Mouse (Mus musculus) heart, adult 2 months (tissue): ENCODE measurements around the gene E130218I03Rik. TPM values are rescaled to one million over a fixed set of nuclear protein-coding genes. Genes with fewer than 3 reads are reported as not detected.

ENCODE experiments used
- DNase-seq, 2 experiments: peaks; one replicate each; pipeline ENCODE4 v3.0.0; 2021
- H3K27ac ChIP-seq: fragments of 200-600 bp; 2 replicates; pipeline ENCODE4 v1.8.1; 2022
- H3K27me3 ChIP-seq: fragments of 200-500 bp; 2 replicates; pipeline ENCODE4 v1.6.1; 2012; ENCODE audit warnings: mild to moderate bottlenecking, low read length, inconsistent platforms, mixed read lengths; ENCODE audit not compliant: control insufficient read depth, insufficient read depth
- H3K36me3 ChIP-seq: fragments of 200-500 bp; 2 replicates; pipeline ENCODE4 v1.6.1; 2012; ENCODE audit warnings: low read length, inconsistent platforms; ENCODE audit not compliant: control insufficient read depth, insufficient read depth
- H3K4me1 ChIP-seq: fragments of 200-500 bp; 2 replicates; pipeline ENCODE4 v1.6.1; 2011; ENCODE audit warnings: low read length; ENCODE audit not compliant: control insufficient read depth, insufficient read depth
- H3K4me3 ChIP-seq: fragments of 200-600 bp; 2 replicates; pipeline ENCODE4 v1.8.1; 2022
- H3K79me2 ChIP-seq: fragments of 200-500 bp; replicated peaks from 2 replicates; pipeline ENCODE4 v1.6.1; 2012; ENCODE audit warnings: mild to moderate bottlenecking, inconsistent platforms, low read length, moderate library complexity, mixed read lengths; ENCODE audit not compliant: control insufficient read depth, insufficient read depth
- H3K9ac ChIP-seq: fragments of 200-500 bp; 2 replicates; pipeline ENCODE4 v1.6.1; 2012; ENCODE audit warnings: low read depth, mild to moderate bottlenecking, control low read depth, inconsistent platforms, low read length, mixed read lengths
- CTCF ChIP-seq: fragments of 200-600 bp; IDR thresholded peaks from 2 replicates; pipeline ENCODE4 v1.8.1; 2022; ENCODE audit warnings: antibody characterized with exemption, mild to moderate bottlenecking, moderate library complexity
- EP300 ChIP-seq: fragments of 200-500 bp; IDR thresholded peaks from 2 replicates; pipeline ENCODE4 v1.6.1; 2011; ENCODE audit warnings: low read depth, low read length, control low read depth; ENCODE audit not compliant: insufficient read depth
- POLR2A ChIP-seq: fragments of 200-500 bp; IDR thresholded peaks from 2 replicates; pipeline ENCODE4 v1.6.1; 2011; ENCODE audit warnings: mild to moderate bottlenecking, low read depth, low read length, control low read depth; ENCODE audit not compliant: insufficient read depth
- WGBS: fragments of 180-500 bp; shearing (Covaris S2); methylation state at CpG from one replicate; pipeline ENCODE4 v1.1.7; 2018; 5-methylcytosine and 5-hydroxymethylcytosine counted together
- intact Hi-C: fragments of 180-260 bp; cut with DNase I; formaldehyde crosslinking; loops from one replicate; pipeline ENCODE4 v1.15.1; 2025
- polyA plus RNA-seq: library from polyadenylated mRNA; depleted of rRNA; stranded (reverse); fragments of >200 nt; gene quantifications from 2 replicates; pipeline ENCODE4 v1.2.3, GENCODE M21; 2012
- total RNA-seq, 2 experiments: library from RNA; stranded (reverse); gene quantifications; 2 replicates each; pipeline ENCODE4 v1.2.3; 2021

The E130218I03Rik gene
- total and polyA plus RNA-seq, 3 experiments = not detected

DNA sequence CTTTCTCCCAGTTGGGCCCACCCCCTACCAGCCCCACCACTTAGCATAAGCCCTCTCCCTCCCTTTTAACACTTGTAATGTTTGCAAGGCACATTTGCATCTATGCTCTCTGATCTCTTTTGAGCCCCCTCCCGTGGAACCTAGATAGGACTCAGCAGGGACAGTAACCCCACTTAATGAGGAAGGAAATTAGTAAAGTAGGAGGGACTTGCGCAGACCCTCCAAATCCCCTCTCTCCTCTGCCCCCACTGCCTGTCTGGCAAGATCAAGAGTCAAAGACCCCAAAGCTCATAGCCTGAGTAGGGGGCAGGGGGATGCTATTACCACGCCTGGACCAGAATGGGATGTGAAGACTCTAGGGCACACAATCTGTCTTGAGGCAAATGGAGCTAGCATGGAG is 11.4 kb downstream of the E130218I03Rik start:
- Histone ChIP-seq H3K27me3 (no peaks in the 10 kb centered on the region), H3K79me2 (no peaks in the 10 kb centered on the region), H3K27ac (no peak overlapping the region; the same call in 1 of the 2 replicates), H3K4me1 (peaks cover 7% of the 10 kb centered on the region), H3K36me3 (no peaks in the 10 kb centered on the region), H3K4me3 (no peak overlapping the region), H3K9ac (no peak overlapping the region)
- no peak for TF ChIP-seq EP300
- TF ChIP-seq POLR2A = no peak
- TF ChIP-seq CTCF = no peak
- 71% methylated on average over 3 of the region's 3 CpGs for WGBS
- DNase-seq = no peak
- intact Hi-C loops = no loop called here

DNA sequence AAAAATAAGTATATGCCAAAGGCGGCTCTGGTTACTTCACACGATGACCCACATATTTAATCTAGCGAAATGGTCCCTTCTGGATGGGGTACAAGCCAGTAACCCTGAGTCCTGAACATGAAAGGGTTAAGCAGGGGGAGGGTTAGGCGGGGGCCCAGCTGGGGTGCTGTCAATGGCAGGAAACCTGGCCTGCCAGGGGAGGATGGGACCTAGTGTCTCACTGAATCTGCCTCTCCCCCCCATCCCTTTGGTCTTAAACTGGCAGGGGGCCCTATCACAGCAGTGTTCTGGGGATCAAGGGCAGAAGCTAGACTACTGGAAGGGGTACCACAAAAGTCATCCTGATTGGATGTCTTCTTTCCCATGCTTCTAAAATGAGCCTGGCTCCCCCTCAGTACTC is 12.4 kb downstream of the E130218I03Rik start:
- WGBS = 42% methylated on average over 4 of the region's 4 CpGs
- no peaks in the 10 kb centered on the region for H3K79me2 ChIP-seq
- TF ChIP-seq POLR2A = no peak
- TF ChIP-seq EP300 = 0 out of 2 replicates have a peak, but pooled peaks have one; percentile 53
- no peak overlapping the region; the same call in 1 of the 2 replicates for H3K4me3 ChIP-seq
- intact Hi-C loops = no loop called here
- peaks cover 7% of the 10 kb centered on the region for H3K4me1 ChIP-seq
- no peaks in the 10 kb centered on the region for H3K36me3 ChIP-seq
- no peaks in the 10 kb centered on the region for H3K27me3 ChIP-seq
- H3K9ac ChIP-seq = no peak overlapping the region
- peak; percentile 47 to 50 for DNase-seq
- H3K27ac ChIP-seq = peak overlapping the region; percentile 75

DNA sequence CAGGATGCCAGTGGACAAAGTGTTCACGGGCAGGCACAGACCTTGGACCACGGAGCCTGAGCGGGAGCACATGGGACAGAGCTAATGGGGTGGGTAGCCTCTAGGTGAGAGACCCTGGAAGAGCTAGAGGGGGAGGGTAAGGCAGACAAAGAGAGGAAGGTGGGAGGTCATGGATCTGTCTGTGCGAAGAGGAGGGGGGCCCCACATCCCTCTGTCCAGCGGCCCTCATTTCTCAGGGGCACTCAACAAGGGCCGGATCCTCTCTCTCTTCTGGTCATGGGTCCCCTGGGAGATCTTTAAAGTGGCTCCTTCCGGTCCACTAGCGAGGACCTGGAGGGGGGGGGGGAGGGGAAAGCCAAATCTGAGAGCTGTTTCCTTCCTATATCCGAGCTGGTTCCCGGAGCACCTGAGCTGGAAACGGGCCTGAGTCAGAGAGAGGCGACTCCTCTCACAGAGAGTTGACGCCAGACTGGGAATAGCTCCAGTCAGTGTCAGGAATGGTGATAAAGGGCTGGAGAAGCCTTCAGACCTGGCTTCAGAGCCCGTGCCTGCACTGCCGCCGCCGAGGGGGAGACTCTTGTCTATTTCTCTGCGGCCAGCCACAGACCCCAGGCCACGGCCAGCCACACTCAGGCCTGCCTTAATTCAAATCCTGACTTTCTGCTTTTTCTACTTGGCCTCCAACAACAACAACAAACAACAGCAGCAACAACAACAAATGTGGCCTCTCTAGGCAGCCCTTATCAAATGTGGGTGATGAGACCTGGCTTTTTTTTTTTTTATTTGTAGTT is 13.1 kb downstream of the E130218I03Rik start:
- no peaks in the 10 kb centered on the region for H3K79me2 ChIP-seq
- H3K36me3 ChIP-seq = no peaks in the 10 kb centered on the region
- 17% methylated on average over 19 of the region's 19 CpGs for WGBS
- peak overlapping the region; percentile 75 for H3K27ac ChIP-seq
- peaks cover 7% of the 10 kb centered on the region for H3K4me1 ChIP-seq
- H3K27me3 ChIP-seq = no peaks in the 10 kb centered on the region
- H3K9ac ChIP-seq = peak overlapping the region; percentile 56
- DNase-seq = peak; percentile 45 to 63
- TF ChIP-seq POLR2A (peak; percentile 50; the same call in 1 of the 2 replicates), EP300 (no peak)
- intact Hi-C loops = no loop called here
- H3K4me3 ChIP-seq = no peak overlapping the region; the same call in 1 of the 2 replicates

DNA sequence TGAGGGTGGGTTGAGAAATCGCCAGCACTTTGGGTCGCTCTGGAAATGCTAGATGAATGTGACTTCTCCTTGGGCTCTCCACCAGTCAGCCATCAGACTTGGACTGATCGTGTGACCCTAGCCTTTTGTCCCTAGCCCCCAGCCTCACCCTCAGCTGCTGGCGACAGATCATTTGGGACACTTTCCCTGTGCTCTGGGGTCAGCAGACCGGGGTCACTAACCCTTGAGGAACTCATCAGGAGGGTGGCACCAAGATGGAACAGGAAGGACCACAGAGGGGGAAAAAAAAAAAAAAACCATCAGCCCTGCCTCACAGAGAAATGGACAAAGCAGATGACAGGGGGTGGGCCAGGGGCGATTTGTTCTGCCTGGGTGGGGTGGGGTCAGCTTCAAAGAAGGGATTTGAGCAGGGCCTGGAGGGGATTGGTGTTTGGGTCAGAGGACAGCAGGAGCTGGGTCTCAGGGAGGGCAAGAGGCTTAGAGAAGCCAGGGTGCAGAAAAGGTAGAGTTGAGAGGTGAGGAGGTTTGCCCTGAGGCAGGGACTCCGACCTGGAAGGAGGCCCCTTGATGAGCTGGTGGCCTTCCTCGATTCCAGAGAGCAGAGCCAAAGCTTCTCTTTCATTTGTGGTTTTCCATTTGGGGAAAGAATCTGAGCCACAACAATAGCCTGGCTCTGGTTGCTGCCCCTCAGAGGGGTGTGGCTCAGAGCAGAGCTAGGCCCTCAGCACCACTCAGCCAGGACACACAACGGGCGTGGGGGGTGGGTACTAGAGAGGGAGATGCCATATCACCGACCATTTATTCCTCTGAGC is 13.9 kb downstream of the E130218I03Rik start:
- Histone ChIP-seq H3K79me2 (no peaks in the 10 kb centered on the region), H3K27ac (peak overlapping the region; percentile 75), H3K4me3 (no peak overlapping the region), H3K4me1 (peaks cover 7% of the 10 kb centered on the region), H3K9ac (no peak overlapping the region), H3K27me3 (no peaks in the 10 kb centered on the region), H3K36me3 (no peaks in the 10 kb centered on the region)
- intact Hi-C loops = no loop called here
- 38% methylated on average over 11 of the region's 11 CpGs for WGBS
- peak; percentile 26 to 38 for DNase-seq
- TF ChIP-seq POLR2A (0 out of 2 replicates have a peak, but pooled peaks have one; percentile 20), CTCF (no peak)

DNA sequence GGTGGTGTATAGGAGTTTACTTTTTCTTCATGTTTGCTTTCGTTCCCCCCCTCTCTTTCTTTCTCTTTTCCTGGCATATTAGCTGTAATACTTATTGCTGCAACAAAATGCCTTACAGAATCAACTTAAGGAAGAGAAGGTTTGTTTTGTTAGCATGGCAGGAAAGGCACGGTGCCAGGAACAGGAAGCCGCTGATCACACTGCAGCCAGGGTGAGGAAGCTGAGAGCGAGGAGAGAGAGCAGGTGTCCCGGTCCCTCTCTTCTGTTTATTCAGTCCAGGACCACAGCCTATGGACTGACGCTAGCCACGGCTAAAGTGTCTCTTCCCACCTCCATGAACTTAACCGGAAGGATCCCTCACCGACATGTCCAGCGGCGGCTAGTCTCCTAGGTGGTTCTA is 14.9 kb downstream of the E130218I03Rik start:
- TF ChIP-seq POLR2A (no peak), CTCF (no peak), EP300 (no peak)
- H3K27ac ChIP-seq = peak overlapping the region; percentile 75
- no peaks in the 10 kb centered on the region for H3K36me3 ChIP-seq
- peaks cover 7% of the 10 kb centered on the region for H3K4me1 ChIP-seq
- no peak overlapping the region for H3K4me3 ChIP-seq
- no peaks in the 10 kb centered on the region for H3K79me2 ChIP-seq
- DNase-seq = no peak
- H3K9ac ChIP-seq = no peak overlapping the region
- intact Hi-C loops = no loop called here
- WGBS = 45% methylated on average over 11 of the region's 11 CpGs
- no peaks in the 10 kb centered on the region for H3K27me3 ChIP-seq
